Mouse (Mus musculus) G1E (cell line): Measurements from ENCODE around the gene Foxn2.

Experiments
- CTCF ChIP-seq: IDR thresholded peaks from 2 replicates; pipeline ENCODE4 v1.5.1; 2012; ENCODE audit warnings: low read depth, low read length, inconsistent platforms, mixed read lengths
- GATA1 ChIP-seq: IDR thresholded peaks from 2 replicates; pipeline ENCODE4 v1.6.1; 2012; ENCODE audit warnings: borderline replicate concordance, low read length, inconsistent platforms, mixed read lengths
- POLR2AphosphoS5 ChIP-seq: IDR thresholded peaks from 2 replicates; pipeline ENCODE4 v1.6.1; 2012; ENCODE audit warnings: low read depth, low read length, inconsistent platforms; ENCODE audit not compliant: insufficient replicate concordance
- TAL1 ChIP-seq: conservative IDR thresholded peaks from 2 replicates; pipeline ENCODE4 v1.6.1; 2012; ENCODE audit warnings: low read depth, low read length, inconsistent platforms, mixed read lengths

- no peak for TF ChIP-seq CTCF
- TF ChIP-seq GATA1, result no peak
- no peak for TF ChIP-seq POLR2AphosphoS5
- TF ChIP-seq TAL1, result no peak
These were observed 40.4 kb upstream of the Foxn2 start for GRCm38 (mm10) chr17:88400122-88400521.
